Mouse (Mus musculus) left cerebral cortex, adult 11 months (tissue): Measurements from ENCODE around the gene Ylpm1.

Experiments
- DNase-seq: peaks from one replicate; pipeline ENCODE4 v3.0.0; 2022; ENCODE audit warnings: low spot score

The Ylpm1 gene

DNA sequence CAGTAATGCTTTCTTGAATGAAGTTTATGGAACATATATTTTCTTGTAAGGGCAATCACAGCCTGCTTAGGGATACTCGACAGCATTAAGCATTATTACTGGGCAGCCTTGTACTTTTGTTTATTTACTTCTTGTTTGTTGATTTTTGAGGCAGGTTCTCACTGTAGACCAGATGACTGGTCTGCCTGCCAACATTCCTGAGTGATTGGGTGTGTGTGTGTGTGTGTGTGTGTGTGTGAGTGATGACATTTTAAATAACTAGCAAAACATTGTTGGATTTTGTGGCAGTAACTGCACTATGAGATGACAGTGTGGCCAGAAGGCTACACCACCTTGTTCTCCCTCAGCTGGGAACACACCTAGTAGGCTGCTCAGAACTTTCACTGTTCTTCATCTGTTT, 13.7 kb downstream of the Ylpm1 start:
- DNase-seq: no peak

DNA sequence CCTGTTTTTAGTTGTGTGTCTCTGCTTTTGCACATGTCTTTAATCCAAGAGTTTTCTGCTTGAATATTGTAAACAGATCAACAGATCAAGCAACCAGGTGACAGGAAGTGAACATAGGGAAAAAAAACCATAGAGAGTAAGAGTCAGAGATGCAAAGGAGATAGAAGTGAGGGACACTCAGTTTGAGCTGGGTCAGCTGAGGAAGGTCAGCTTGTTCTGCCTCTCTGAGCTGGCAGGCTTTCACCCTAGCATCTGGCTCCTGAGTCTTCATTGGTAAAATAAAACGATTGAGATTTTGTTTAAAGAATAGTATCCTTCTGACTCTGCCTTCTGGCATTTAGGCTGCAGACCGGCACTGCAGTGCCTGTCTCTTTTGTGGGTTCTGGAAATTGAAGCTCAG, 14.4 kb downstream of the Ylpm1 start:
- no peak for DNase-seq

DNA sequence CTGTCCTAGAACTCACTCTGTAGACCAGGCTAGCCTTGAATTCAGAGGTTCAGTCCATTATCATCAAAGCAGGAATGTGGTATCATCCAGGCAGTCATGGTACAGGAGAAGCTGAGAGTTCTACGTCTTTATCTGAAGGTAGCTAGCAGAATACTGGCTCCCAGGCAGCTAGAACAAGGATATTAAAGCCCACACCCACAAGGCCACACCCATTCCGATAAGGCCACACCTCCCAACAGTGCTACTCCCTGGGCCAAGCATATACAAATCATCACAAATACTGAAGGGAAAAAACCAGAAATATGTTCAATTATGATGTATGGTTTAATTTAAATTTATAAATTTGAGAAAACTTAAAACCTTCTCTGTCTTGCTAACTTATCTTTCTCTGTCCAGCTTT, 16.1 kb downstream of the Ylpm1 start:
- no peak for DNase-seq

DNA sequence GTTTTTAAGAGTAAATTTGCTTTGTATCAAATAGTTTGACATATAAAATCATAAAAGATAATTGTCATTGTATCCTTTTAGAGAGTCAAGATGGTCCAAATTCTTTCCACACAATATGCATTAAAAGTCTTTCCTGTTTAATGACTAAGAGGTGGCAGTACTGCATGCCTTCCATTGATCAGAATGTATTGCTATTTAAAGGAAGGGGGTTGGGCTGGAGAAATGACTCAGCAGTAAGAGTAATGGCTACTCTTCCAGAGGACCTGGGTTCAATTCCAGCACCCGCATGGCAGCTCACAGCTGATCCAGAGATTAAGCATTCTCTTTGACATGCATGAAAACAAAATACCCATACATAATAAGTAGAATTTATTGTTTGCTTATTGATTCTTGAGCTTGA, 25.9 kb downstream of the Ylpm1 start:
- DNase-seq: no peak

DNA sequence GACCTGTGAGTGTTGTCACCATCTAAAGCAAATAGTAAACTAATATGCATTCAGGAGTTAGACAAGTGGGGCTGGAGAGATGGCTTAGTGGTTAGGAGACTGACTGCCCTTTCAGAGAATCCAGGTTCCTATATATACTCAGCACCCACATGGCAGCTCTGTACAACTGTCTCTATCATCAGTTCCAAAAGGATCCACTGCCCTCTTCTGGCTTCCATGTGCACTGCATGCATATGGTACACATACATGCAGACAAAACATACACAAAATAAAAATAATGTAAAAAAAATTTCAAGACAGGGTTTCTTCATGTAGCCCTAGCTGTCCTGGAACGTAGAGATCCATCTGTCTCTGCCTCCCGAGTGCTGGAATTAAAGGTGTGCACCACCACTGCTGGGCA, 36.6 kb downstream of the Ylpm1 start:
- no peak for DNase-seq

DNA sequence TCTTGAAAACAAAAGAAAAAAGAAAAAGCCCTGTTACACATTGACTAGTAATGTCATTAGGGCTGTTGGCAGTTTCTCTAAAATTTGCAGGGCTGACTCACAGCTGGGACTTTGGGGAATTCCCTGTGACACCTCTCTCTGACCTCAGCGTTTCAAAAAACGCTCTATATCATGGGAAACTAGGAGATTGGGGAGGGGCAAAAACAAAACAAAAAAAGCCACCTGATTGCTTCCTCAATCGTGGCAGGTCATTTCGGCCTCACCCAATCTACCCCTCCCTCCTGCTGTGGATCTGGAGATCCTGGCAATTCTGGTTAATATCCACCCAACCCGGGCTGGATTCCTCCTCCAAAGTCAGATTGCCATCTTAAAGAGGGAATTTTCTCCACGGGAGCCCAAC, 55.1 kb downstream of the Ylpm1 start:
- no peak for DNase-seq

DNA sequence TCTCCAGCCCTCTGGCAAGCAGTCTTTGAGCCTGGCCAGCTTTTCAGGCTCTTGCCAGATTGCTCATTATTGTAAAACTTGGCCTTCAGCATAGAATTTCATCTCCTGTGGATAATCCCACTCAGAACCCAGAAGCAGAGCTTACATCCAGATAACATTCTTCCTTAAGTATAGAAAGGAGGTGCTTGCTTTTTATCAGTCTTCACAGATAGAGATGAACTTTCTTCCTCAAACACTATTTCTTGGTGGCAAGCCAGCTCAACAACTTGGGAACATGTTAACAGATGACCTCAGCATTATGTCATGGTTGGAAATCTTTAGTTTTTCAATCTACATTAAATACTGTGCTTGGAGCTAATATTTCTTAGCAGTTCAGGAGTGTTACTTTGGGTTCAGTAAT, 74.9 kb downstream of the Ylpm1 start:
- DNase-seq: no peak

DNA sequence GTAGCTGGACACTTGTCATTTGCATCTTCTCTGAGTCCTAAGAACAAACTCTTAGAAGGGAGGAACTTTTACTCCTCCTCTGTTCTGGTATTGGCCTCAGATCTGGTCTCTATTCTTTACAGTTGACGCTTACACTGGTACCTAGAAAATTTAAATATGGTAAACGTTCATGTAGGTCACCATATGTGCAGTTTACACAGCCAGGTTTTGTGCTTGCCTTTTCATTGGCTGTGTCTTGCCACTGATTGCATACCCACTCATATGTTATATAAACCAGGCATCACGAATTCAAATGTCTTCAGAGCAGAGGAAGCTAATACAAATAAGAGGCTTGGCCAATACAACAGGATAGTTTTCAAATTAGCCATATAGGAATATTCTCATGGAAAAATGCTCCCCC, 81.0 kb downstream of the Ylpm1 start:
- DNase-seq: peak; percentile 27

DNA sequence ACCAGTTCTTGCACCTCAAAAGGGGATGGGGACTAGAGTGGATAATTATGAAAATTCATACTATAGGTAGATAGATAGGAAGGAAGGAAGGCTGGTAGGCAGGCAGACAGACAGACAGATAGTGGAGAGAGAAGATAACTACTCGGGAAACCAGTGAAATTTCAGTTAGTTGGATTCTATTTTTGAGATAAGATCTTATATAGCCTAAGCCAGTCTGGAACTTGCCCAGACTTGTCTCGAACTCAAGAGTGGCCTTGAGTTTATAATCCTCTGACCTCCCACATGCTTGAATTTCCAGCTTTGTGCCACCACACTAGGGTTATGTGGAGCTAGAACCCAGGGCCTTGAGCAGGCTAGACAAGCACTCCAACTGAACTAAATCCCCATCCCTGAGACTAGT, 88.1 kb downstream of the Ylpm1 start:
- no peak for DNase-seq

DNA sequence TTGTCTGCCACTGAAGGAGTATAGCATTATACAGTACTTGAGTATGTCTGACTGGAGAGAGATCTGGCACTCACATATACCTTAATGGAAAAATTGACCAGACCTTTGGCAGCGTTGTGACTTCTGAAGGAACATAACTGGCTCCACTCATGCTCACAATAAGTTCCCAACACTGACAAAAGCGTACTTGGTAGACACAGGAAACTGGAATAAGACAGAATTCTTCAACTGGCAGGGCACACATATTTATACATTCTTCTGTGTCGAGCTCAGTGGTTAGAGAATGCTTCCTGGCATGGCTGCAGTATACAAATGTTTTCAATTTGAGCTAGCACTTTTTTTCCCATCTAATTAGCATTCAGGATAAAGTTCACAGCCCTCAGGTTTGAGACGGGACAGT, 88.8 kb downstream of the Ylpm1 start:
- DNase-seq: no peak

DNA sequence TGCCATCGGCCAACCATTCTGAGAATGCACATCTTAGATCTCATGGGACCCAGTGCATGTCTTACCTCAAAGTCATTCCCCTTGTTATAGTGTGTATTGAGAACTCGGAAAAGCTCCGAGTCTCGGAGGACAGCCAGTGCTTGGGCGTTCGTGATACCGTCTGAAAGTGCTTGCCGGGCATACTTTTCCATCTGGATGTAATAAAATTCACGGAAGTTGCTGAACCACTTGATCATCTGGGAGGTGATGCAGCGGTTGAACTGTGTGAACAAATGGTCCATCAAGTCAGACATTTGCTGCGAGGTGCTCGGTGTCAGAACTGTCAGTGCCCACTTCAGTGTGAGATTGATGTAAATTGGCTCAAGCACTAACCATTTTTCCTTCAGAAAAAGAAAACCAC, 91.7 kb downstream of the Ylpm1 start:
- no peak for DNase-seq

DNA sequence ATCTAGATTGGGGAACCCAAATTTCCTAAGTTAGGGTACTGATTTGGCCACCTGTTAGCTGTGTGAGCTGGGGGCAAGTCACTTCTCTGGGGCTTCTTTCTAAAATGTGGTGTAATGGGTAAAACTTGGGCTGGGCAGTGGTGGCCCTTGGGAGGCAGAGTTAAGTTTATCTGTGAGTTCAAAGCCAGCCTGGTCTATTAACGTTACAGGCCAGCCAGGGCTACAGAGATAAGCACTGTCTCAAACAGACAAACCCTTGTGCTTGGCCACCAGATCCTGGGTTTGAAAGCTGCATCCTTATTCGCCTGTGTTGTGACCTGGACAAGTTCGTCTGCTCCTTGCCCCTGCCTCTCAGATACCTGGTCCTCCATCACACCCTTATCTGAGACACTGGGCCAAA, 95.1 kb downstream of the Ylpm1 start:
- DNase-seq: no peak

DNA sequence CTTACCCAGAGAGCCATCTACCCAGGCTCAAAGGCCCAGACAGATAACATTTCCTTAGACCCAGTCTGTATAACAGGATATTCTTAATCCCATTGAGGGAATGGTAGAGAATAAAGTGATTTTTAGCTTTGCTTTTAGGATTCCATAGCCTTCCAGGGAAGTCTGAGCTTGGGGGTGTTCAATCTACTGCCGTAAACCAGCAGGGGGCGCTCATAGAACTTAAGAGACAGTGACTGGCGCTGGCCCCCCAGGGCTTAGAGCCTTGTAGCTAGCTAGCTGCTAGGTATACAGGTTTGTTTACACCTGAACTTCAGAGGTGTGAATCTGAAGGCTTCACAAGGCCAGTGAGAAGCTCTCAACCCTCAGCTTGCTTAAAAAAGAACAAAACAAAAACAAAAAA, 96.1 kb downstream of the Ylpm1 start:
- no peak for DNase-seq

DNA sequence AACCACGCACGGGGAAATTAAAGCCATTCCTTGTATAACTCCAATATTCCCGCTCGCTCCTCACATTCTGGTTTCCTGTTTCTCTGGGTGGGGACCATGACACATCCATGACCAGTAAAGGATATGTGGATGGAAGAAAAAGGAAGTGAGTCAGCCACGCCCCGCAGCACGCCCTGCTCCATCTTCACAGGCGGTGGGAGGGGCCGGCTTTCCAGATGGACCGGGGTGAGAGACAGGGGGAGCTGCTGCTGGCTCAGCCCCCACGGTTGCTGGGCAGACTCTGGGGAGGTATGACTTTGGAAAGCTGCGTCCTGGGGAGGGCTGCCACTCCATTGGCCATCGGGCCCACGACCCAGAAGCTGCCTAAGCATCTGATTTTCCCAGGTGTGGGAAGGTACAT, 97.9 kb downstream of the Ylpm1 start:
- DNase-seq: no peak

DNA sequence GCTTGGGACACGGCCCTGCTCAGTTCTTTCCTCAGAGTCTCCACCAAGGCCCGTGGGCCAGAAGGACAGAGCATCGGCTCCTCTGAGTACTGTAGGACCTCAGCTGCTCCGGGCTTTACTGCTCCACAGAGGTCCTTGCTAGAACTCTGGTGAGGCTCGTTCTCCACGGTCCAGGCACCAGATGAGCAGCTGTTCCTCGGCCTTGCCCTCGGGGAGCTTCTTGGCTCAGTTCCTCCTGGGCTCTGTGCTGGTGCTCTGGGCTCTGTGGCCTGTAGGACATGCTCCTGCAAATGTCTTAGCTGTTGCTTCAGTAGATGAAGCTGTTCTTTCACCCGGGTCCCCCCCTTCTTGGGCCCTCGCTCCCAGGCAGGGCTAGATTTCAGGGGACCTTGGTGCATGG, 98.6 kb downstream of the Ylpm1 start:
- no peak for DNase-seq

DNA sequence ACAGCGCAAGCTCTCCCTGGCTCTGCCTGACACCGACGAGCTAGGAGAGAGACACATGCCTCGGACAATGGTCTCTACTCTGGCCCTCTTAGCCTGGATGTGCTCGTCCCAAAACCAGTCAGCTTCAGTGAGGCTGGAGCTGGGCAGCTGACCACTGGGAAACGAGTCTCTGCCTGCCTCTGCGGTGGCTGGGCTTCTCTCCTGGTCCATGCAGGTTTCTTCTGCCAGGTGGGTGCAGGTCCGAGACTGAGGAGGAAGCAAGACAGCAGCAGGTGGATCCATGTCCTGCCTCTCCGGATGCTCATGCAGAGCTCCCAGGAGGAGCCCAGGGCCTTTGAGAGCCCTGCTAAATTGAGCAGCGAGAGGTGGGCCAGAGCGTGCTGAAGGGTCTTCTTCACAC, 99.0 kb downstream of the Ylpm1 start:
- no peak for DNase-seq

DNA sequence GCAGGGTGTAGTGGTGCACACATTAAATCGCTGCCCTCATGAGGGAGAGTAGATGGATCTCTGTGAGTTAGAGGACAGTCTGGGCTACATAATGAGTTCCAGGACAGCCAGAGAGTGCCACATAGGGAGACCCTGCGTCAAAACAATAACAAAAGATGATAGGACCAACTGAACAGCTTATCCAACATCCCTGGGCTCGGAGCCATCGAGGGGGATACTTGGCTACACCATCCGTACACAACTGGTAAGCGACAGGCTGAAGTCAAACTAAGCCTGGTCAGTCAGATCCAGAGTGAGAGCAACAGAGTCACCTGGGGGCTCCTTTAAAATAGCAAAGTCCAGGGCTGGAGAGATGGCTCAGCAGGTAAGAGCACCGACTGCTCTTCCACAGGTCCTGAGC, 99.7 kb downstream of the Ylpm1 start:
- DNase-seq: no peak

DNA sequence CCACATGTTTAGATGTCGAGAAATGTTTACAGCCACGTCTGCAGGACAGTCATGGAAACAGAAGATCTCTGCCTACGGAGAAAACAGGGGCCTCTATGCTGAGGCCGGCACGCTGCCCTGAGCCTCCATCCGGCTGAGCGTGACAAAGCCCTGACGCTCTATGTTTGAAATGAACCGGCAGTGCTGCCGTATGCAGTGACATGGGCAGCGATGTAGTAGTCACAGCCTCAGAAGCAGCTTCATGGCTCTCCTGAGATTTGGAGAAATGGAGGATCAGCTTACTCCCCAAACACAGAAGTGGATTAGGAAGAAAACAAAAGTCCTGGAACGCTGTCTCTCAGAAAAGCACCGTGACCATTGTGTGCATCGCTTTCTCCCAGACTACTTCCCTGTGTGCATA, 104.9 kb downstream of the Ylpm1 start:
- DNase-seq: no peak

DNA sequence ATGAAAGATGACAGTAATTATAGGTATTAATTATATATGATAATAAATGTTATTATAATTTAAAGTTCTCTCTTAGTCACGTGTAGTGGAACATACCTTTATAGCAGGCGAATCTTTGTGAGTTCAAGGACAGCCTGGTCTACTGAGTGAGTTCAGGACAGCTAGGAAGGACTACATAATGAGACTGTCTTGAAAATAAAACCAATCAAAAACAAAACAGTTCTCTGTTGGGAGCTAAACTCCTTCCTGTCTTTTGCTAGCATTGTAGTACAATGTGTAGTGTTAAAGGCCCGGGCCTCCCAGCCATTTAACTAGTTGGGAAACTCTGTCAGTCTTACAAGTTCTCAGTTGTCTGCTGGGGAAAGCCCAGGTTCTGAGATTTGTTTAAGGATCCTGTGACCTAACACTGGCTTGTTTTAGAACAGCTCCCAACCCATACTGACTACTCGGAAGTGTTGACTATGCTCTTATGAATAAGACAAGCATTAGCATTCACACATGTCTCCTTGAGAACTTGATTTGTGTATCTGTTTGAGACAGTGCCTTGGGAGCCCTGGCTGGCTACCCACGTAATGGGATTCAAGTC, 105.5 kb downstream of the Ylpm1 start:
- no peak for DNase-seq

DNA sequence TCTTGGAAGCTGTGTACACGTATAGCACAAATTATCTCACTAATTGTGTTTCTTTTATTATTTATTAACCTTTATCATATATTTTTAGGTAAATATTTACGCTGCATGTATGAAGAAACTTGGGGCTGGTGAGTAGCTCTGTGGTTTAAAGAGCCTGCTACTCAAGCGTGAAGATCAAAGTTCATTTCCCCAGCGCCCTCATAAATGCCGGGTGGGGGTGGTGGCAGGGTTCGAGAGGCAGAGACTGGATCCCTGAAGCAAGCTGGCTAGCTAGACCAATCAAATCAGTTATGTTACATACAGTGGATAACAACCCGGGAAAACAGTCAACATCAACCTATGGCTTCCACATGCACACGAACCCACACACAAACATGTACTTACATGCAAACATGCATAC, 107.0 kb downstream of the Ylpm1 start:
- DNase-seq: no peak

DNA sequence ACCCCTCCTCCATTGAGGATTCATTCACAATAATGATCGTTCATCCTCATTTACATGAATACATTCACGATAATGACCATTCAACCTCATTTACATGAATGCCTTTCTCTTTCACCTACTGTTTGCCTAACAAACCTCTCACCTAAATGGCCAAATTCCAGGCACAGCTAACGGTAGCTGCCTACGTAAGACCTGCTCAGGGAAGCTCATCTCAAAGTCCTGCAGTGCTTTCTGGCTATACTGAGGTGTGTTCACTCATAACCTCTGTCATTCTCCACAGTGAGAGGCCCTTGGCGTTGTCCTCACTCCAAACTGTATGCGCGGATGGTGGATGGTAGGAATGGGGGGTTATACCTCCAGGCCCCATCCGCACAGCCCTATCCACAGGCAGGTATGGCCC, 108.7 kb downstream of the Ylpm1 start:
- no peak for DNase-seq

DNA sequence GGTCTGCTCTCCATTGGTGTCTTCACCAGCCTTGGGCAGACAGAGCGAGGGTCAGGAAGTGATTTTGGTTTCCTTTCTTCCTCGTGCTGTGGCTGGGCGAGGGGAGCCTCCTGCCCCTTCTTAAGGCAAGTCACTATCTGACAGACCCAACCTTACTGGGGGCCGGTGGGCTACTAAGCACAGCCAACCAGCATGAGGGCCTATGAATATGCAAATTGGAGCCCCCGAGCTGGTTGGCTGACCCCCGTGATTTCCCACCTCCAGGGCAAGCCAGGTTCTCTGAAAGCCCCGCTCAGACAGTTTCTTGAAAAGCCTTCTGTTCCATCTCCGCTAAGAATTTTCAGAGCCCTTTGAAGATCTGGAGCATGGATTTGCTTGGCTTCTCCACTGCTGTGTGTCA, 110.2 kb downstream of the Ylpm1 start:
- DNase-seq: no peak

DNA sequence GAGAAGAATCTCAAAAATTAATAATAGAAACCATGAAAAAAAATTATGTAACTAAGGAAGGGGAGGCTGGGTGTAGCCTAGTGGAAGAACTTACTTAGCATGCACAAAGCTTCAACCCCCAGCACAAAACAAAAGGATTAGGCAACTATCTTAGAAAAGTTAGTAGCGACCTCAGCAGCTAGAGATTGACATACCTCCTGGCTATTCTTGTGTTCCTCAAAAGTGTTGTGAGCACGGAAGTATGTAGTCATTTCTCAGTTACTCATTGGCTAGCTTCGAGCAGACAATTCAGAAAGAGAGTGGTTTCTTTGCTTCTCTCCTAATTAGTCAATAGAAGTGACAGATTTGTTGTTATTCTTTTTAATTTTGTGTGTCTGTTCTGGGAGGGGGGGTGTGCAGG, 112.5 kb downstream of the Ylpm1 start:
- no peak for DNase-seq

DNA sequence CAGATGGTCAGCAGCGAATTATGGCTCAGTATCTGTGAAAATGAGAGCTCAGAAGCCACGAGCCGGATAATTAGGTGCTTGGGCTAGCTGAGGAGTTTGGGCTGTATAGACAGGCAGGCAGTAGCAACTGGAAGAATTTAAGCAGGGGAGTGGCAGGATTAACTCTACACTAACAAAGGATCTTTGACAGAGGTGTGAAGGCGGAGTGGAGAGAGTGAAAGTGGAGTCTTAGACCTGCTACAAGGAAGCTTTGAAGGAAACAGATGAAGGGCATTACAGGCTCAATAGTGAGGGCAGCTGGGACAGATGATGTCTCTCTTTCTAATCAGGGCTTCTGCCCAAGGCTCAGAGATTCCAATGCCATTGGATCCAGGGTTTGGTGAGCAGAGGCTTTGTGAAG, 113.3 kb downstream of the Ylpm1 start:
- no peak for DNase-seq

DNA sequence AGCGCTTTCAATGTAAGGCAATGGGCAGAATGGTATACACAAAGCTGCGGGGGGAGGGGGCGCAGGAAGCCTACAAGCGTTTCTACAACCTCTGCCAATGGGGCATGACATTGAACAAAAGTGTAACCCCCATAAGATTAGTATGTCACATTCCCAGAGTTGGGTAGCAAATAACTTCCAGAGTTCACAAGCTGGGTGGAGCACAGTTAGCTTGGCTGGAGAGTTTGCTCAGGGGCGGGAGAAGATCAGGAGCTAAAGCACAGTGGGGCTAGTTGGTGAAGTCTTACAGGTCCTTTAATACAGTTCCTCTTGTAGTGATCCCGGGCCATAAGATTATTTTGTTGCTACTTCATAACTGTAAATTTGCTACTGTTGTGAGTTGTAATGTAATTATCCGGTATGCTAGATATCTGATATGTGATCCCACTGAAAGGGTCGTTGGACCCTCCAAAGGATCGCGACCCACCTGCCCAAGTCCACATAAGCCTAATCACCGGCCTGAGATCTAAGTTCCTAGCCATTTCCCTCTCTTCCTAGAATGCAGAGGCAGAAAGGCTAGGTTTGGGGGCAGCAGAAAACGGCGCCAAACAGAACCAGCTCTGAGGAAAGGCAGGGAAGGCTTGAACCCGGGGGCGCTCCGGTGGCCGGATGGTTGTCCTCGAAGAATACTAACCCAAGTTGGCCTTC, 114.0 kb downstream of the Ylpm1 start:
- DNase-seq: no peak
